Mouse (Mus musculus) heart, adult 2 months (tissue): ENCODE results near the gene B430218F22Rik. TPM values are rescaled to one million over a fixed set of nuclear protein-coding genes. Genes with fewer than 3 reads are reported as not detected.

Experiments
- DNase-seq, 2 experiments: peaks; one replicate each; pipeline ENCODE4 v3.0.0; 2021
- H3K27ac ChIP-seq: fragments of 200-600 bp; 2 replicates; pipeline ENCODE4 v1.8.1; 2022
- H3K27me3 ChIP-seq: fragments of 200-500 bp; 2 replicates; pipeline ENCODE4 v1.6.1; 2012; ENCODE audit warnings: mild to moderate bottlenecking, low read length, inconsistent platforms, mixed read lengths; ENCODE audit not compliant: control insufficient read depth, insufficient read depth
- H3K36me3 ChIP-seq: fragments of 200-500 bp; 2 replicates; pipeline ENCODE4 v1.6.1; 2012; ENCODE audit warnings: low read length, inconsistent platforms; ENCODE audit not compliant: control insufficient read depth, insufficient read depth
- H3K4me1 ChIP-seq: fragments of 200-500 bp; 2 replicates; pipeline ENCODE4 v1.6.1; 2011; ENCODE audit warnings: low read length; ENCODE audit not compliant: control insufficient read depth, insufficient read depth
- H3K4me3 ChIP-seq: fragments of 200-600 bp; 2 replicates; pipeline ENCODE4 v1.8.1; 2022
- H3K79me2 ChIP-seq: fragments of 200-500 bp; replicated peaks from 2 replicates; pipeline ENCODE4 v1.6.1; 2012; ENCODE audit warnings: mild to moderate bottlenecking, inconsistent platforms, low read length, moderate library complexity, mixed read lengths; ENCODE audit not compliant: control insufficient read depth, insufficient read depth
- H3K9ac ChIP-seq: fragments of 200-500 bp; 2 replicates; pipeline ENCODE4 v1.6.1; 2012; ENCODE audit warnings: low read depth, mild to moderate bottlenecking, control low read depth, inconsistent platforms, low read length, mixed read lengths
- CTCF ChIP-seq: fragments of 200-600 bp; IDR thresholded peaks from 2 replicates; pipeline ENCODE4 v1.8.1; 2022; ENCODE audit warnings: antibody characterized with exemption, mild to moderate bottlenecking, moderate library complexity
- EP300 ChIP-seq: fragments of 200-500 bp; IDR thresholded peaks from 2 replicates; pipeline ENCODE4 v1.6.1; 2011; ENCODE audit warnings: low read depth, low read length, control low read depth; ENCODE audit not compliant: insufficient read depth
- POLR2A ChIP-seq: fragments of 200-500 bp; IDR thresholded peaks from 2 replicates; pipeline ENCODE4 v1.6.1; 2011; ENCODE audit warnings: mild to moderate bottlenecking, low read depth, low read length, control low read depth; ENCODE audit not compliant: insufficient read depth
- WGBS: fragments of 180-500 bp; shearing (Covaris S2); methylation state at CpG from one replicate; pipeline ENCODE4 v1.1.7; 2018; 5-methylcytosine and 5-hydroxymethylcytosine counted together
- intact Hi-C: fragments of 180-260 bp; cut with DNase I; formaldehyde crosslinking; loops from one replicate; pipeline ENCODE4 v1.15.1; 2025
- polyA plus RNA-seq: library from polyadenylated mRNA; depleted of rRNA; stranded (reverse); fragments of >200 nt; gene quantifications from 2 replicates; pipeline ENCODE4 v1.2.3, GENCODE M21; 2012; rRNA removed
- total RNA-seq, 2 experiments: library from RNA; stranded (reverse); gene quantifications; 2 replicates each; pipeline ENCODE4 v1.2.3; 2021

The B430218F22Rik gene
- total and polyA plus RNA-seq, 3 experiments: 0.16 TPM; not detected in 2

DNA sequence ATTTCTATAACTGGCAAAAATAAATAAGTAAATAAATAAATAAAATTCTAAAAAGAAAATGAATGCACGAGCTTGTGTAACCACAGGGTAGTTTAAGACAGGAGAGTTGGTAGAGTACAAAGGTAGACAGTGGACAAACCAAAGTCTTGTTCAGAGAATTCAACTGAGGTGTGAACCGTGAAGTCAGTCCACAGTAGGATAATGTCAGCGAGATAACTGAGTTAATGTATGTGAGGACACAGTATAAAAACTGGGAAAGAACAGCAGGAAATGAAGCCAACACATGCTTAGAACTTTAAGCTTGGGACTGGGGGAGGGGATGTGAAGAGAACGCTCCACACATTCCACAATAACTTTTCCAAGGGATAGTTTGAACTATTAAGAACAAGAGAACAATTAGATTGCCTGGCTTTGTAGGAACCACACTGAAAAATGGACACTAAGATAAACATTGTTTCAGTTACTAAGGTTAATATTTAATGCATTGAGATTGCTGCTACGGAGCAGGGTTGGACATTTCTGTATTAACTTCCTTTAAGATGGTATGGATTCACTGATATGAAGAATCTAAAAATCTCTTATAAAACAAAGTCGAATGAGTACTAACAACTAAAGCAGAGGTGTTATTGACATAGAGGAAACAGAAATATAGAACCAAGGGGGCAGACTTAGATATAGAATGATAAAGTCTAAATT, 25.0 kb downstream of the B430218F22Rik start:
- no peaks in the 10 kb centered on the region for H3K4me1 ChIP-seq
- no peak overlapping the region for H3K9ac ChIP-seq
- no peaks in the 10 kb centered on the region for H3K36me3 ChIP-seq
- 0 out of 2 replicates have a peak, but pooled peaks cover 2% of the 10 kb centered on the region for H3K27me3 ChIP-seq
- H3K79me2 ChIP-seq: no peaks in the 10 kb centered on the region
- no peak for DNase-seq
- intact Hi-C loops: no loop called here
- no peak overlapping the region for H3K27ac ChIP-seq
- WGBS: 64% methylated on average over 6 of the region's 6 CpGs
- H3K4me3 ChIP-seq: no peak overlapping the region
- TF ChIP-seq CTCF: no peak
- TF ChIP-seq EP300: no peak
- TF ChIP-seq POLR2A: no peak

DNA sequence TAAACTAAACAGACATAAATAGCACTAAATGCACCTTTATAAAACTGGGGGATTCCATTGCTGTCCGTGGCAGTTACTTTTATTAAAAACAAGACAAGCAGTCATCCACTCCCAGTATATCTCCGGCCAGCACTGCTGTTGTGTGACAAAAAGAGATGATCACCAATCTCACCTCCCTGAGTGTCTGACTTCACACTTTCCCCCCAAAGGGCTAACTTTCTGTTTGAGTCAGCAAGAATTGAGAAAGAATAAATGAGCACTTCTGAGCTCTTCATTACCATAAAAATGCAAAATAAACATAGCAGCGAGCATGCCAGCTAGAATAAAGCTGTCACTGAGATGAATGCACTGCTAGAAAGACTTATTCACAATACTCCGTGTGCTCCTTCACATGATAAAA, 31.7 kb downstream of the B430218F22Rik start:
- DNase-seq: no peak

DNA sequence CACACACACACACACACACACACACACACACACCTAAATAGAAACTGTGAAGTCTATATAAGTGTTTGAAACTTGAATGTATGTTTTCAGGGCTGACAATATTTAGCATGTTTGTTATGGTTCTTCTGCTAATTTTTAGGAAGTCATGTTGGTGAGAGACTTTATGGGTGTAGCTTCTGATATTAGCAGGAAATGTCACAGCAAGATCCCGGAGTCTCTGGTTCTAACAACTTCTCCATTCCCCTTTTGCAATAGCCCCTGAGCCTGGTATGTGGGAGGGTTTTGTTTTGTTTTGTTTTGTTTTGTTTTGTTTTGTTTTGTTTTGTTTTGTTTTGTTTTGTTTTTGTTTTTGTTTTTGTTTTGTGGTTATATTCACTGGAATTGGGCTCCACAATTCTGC, 34.0 kb downstream of the B430218F22Rik start:
- no peak for TF ChIP-seq CTCF
- TF ChIP-seq POLR2A: no peak
- no peak for TF ChIP-seq EP300
- intact Hi-C loops: no loop called here
- DNase-seq: no peak
- H3K4me1 ChIP-seq: no peaks in the 10 kb centered on the region
- no peaks in the 10 kb centered on the region for H3K36me3 ChIP-seq
- no peak overlapping the region for H3K9ac ChIP-seq
- 64% methylated on average over 1 of the region's 1 CpGs for WGBS
- H3K4me3 ChIP-seq: no peak overlapping the region
- no peak overlapping the region for H3K27ac ChIP-seq
- no peaks in the 10 kb centered on the region for H3K79me2 ChIP-seq
- H3K27me3 ChIP-seq: no peaks in the 10 kb centered on the region

More for the DNA sequence above, 31.7 kb downstream of the B430218F22Rik start:
- H3K4me1 ChIP-seq: no peaks in the 10 kb centered on the region
- H3K79me2 ChIP-seq: no peaks in the 10 kb centered on the region
- TF ChIP-seq EP300: no peak
- no peak for TF ChIP-seq POLR2A
- no peak for TF ChIP-seq CTCF
- H3K9ac ChIP-seq: no peak overlapping the region
- intact Hi-C loops: no loop called here
- 55% methylated on average over 4 of the region's 4 CpGs for WGBS
- H3K36me3 ChIP-seq: no peaks in the 10 kb centered on the region
- H3K27me3 ChIP-seq: 0 out of 2 replicates have a peak, but pooled peaks cover 2% of the 10 kb centered on the region
- no peak overlapping the region for H3K27ac ChIP-seq
- H3K4me3 ChIP-seq: no peak overlapping the region

DNA sequence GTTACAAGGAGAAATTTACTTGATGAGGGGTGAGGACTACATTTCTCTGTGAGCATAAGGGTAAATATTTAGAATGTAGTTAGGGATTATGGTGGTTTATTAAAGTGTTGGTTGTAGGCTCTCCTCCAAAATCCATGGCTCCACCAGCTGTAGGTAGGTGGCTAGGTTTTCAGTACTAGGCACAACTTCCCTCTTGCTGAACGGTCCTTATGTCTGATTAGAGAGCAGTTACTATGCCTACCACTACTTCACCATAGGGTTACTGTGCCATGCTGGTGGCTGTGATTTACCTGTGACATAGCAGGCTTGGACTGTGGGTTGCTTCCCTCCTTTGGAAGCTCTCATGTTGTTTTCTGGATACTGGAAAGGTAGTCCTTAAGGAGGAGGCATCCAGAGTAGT, 34.4 kb downstream of the B430218F22Rik start:
- 69% methylated on average over 1 of the region's 1 CpGs for WGBS
- no peaks in the 10 kb centered on the region for H3K79me2 ChIP-seq
- intact Hi-C loops: no loop called here

More for the DNA sequence above, 34.4 kb downstream of the B430218F22Rik start:
- Histone ChIP-seq H3K36me3 (no peaks in the 10 kb centered on the region), H3K27ac (no peak overlapping the region), H3K4me3 (no peak overlapping the region), H3K9ac (no peak overlapping the region), H3K4me1 (no peaks in the 10 kb centered on the region), H3K27me3 (no peaks in the 10 kb centered on the region)
- no peak for TF ChIP-seq POLR2A
- TF ChIP-seq CTCF: no peak
- TF ChIP-seq EP300: no peak
- DNase-seq: no peak

Other genes starting within 250 kb of the B430218F22Rik start
- gene Mrps30, start 622 bp downstream of the B430218F22Rik start, total RNA-seq: 10 to 100 TPM; 22.7 to 24.8 TPM
- gene Mrps30, start 622 bp downstream of the B430218F22Rik start, polyA plus RNA-seq: 14.7 and 18.0 TPM in 2 replicates